Mouse (Mus musculus) thymus, postnatal 36 days (tissue): ENCODE measurements around the gene Golt1b.

ENCODE experiments used
- DNase-seq, 2 experiments: peaks; one replicate each; pipeline ENCODE4 v3.0.0; 2022; ENCODE audit warnings: mixed read lengths in 2 of 2

Gene Golt1b

GRCm38 (mm10) chr6:142386285-142387010, 573 bp upstream of the Golt1b start:
- no peak for DNase-seq

GRCm38 (mm10) chr6:142387755-142388271, 792 bp downstream of the Golt1b start:
- no peak for DNase-seq

- no peak for DNase-seq
Observed at GRCm38 (mm10) chr6:142389101-142389500, 2.1 kb downstream of the Golt1b start.

GRCm38 (mm10) chr6:142392312-142392711, 5.3 kb downstream of the Golt1b start:
- DNase-seq: no peak

- no peak for DNase-seq
Observed at GRCm38 (mm10) chr6:142394669-142395068, 7.6 kb downstream of the Golt1b start.

- no peak for DNase-seq
Observed at GRCm38 (mm10) chr6:142395756-142396155, 8.7 kb downstream of the Golt1b start.

- no peak for DNase-seq
Observed at GRCm38 (mm10) chr6:142411140-142411539, 24.1 kb downstream of the Golt1b start.

GRCm38 (mm10) chr6:142412906-142413491, 26.0 kb downstream of the Golt1b start, which contains the start of gene Spx:
Gene Spx, plus strand, starts transcription at chr6:142413441.
- no peak for DNase-seq

GRCm38 (mm10) chr6:142413845-142414244, 26.8 kb downstream of the Golt1b start:
- DNase-seq: no peak

GRCm38 (mm10) chr6:142414597-142414996, 27.6 kb downstream of the Golt1b start:
- DNase-seq: no peak

- DNase-seq: no peak
Observed at GRCm38 (mm10) chr6:142424976-142425375, 38.0 kb downstream of the Golt1b start.

- DNase-seq: no peak
Observed at GRCm38 (mm10) chr6:142429072-142429471, 42.1 kb downstream of the Golt1b start.

- no peak for DNase-seq
Observed at GRCm38 (mm10) chr6:142451381-142451780, 64.4 kb downstream of the Golt1b start.

- DNase-seq: peak; percentile 31 to 35
Observed at GRCm38 (mm10) chr6:142453311-142453710, 66.3 kb downstream of the Golt1b start.
